Mouse (Mus musculus) forebrain, embryonic 16.5 days (tissue): ENCODE results near the gene Lrrc29. TPM values are rescaled to one million over a fixed set of nuclear protein-coding genes. Genes with fewer than 3 reads are reported as not detected.

Experiments used
- ATAC-seq: fragments of 200-750 bp; cut with Nextera tagmentation; 2 replicates; pipeline ENCODE4 v1.8.0; 2017; ENCODE audit warnings: mild to moderate bottlenecking, moderate library complexity
- H3K27ac ChIP-seq: fragments of 300-500 bp; sonication (generic); 2 replicates; pipeline ENCODE4 v1.5.1; 2014; ENCODE audit warnings: low read length, control low read depth
- H3K27me3 ChIP-seq: fragments of 300-500 bp; sonication (generic); replicated peaks from 2 replicates; pipeline ENCODE4 v1.6.1; 2014; ENCODE audit warnings: low read length; ENCODE audit not compliant: control insufficient read depth, insufficient read depth
- H3K36me3 ChIP-seq: fragments of 300-500 bp; sonication (generic); 2 replicates; pipeline ENCODE4 v1.6.1; 2014; ENCODE audit not compliant: control insufficient read depth, insufficient read depth
- H3K4me1 ChIP-seq: fragments of 300-500 bp; sonication (generic); replicated peaks from 2 replicates; pipeline ENCODE4 v1.6.1; 2014; ENCODE audit warnings: low read length; ENCODE audit not compliant: control insufficient read depth, insufficient read depth
- H3K4me2 ChIP-seq: fragments of 300-500 bp; sonication (generic); 2 replicates; pipeline ENCODE4 v1.6.1; 2014; ENCODE audit warnings: mild to moderate bottlenecking, low read length, control low read depth
- H3K4me3 ChIP-seq: fragments of 300-500 bp; sonication (generic); replicated peaks from 2 replicates; pipeline ENCODE4 v1.5.1; 2014; ENCODE audit warnings: mild to moderate bottlenecking, low read length, control low read depth
- H3K9ac ChIP-seq: fragments of 300-500 bp; sonication (generic); replicated peaks from 2 replicates; pipeline ENCODE4 v1.6.1; 2014; ENCODE audit warnings: low read depth, low read length, control low read depth
- H3K9me3 ChIP-seq: fragments of 300-500 bp; sonication (generic); 2 replicates; pipeline ENCODE4 v1.6.1; 2016; ENCODE audit warnings: low read length; ENCODE audit not compliant: control insufficient read depth
- WGBS: fragments of 180-500 bp; shearing (Covaris S2); extraction: QIAGEN DNeasy Blood & Tissue Kit; methylation state at CpG from one replicate; pipeline ENCODE4 v1.1.7; 2014; 5-methylcytosine and 5-hydroxymethylcytosine counted together
- polyA plus RNA-seq: library from polyadenylated mRNA; unstranded; fragments of >200 nt; fragmentation: Nextera tagmentation; extraction: Ambion mirVana; gene quantifications from 2 replicates; pipeline ENCODE4 v1.2.1, GENCODE M21; 2015

Gene Lrrc29
- polyA plus RNA-seq, 1 experiment from 2014 or later: 0.99 TPM

DNA sequence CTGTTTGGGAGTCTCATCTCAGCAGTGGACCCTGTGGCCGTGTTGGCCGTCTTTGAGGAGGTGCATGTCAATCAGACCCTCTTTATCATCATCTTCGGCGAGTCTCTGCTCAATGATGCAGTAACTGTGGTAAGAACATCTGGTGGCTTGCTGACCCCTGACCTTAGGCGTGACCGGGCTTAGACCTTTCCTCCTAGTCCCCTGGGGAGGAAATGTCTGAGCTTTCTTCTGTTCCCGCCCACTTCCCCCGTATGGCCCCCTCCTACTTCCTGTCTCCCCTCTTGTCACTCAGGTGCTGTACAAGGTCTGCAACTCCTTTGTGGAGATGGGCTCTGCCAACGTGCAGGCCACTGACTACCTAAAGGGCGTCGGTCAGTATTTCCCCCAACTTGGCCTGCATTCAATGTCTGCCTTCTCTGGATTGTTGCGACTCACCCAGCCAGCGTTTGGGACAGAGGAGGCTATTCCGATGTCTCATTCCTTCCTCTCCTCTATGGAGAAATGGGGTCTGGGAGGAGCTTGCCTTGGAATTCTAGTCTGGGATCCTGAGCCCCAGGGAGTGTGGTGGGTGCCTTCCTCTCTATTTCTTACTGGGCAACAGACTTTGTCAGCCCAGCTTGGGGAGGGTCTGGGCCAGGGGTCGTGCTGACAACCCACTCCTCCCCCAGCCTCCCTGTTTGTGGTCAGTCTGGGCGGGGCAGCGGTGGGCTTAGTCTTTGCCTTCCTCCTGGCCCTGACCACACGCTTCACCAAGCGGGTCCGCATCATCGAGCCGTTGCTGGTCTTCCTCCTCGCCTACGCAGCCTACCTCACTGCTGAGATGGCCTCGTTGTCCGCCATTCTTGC is 29.3 kb upstream of the Lrrc29 start:
- no peak overlapping the region for H3K9ac ChIP-seq
- H3K27ac ChIP-seq: no peak overlapping the region
- H3K4me3 ChIP-seq: no peak overlapping the region
- 78% methylated on average over 26 of the region's 26 CpGs for WGBS
- H3K36me3 ChIP-seq: peaks cover 4% of the 10 kb centered on the region; the same call in 1 of the 2 replicates
- H3K27me3 ChIP-seq: no peaks in the 10 kb centered on the region
- H3K4me2 ChIP-seq: no peak overlapping the region
- peaks cover 5% of the 10 kb centered on the region for H3K4me1 ChIP-seq
- no peak for ATAC-seq
- H3K9me3 ChIP-seq: no peaks in the 10 kb centered on the region

DNA sequence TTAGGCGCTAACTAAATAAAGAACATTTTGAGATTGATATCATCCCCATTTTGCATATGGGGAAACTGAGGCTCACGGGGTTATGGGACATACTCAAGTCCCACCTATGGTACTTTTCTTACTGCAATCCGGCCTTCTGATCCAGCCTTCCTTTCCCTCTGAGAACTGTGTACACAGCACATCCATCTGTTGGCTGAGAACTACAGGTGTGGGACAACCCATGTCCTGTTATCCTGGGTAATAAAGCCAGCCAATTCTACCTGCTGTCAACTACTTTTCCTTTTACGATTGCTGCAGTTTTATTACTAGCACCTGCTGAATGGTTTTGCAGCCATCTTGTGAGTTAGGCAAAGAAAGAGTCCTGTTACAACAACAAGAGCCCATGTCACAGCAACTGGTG is 28.5 kb upstream of the Lrrc29 start:
- no peaks in the 10 kb centered on the region for H3K27me3 ChIP-seq
- H3K4me1 ChIP-seq: peaks cover 14% of the 10 kb centered on the region
- 92% methylated on average over 4 of the region's 4 CpGs for WGBS
- no peak for ATAC-seq
- H3K9ac ChIP-seq: no peak overlapping the region
- no peaks in the 10 kb centered on the region for H3K9me3 ChIP-seq
- H3K4me2 ChIP-seq: no peak overlapping the region
- no peak overlapping the region for H3K27ac ChIP-seq
- peaks cover 4% of the 10 kb centered on the region; the same call in 1 of the 2 replicates for H3K36me3 ChIP-seq
- H3K4me3 ChIP-seq: no peak overlapping the region

DNA sequence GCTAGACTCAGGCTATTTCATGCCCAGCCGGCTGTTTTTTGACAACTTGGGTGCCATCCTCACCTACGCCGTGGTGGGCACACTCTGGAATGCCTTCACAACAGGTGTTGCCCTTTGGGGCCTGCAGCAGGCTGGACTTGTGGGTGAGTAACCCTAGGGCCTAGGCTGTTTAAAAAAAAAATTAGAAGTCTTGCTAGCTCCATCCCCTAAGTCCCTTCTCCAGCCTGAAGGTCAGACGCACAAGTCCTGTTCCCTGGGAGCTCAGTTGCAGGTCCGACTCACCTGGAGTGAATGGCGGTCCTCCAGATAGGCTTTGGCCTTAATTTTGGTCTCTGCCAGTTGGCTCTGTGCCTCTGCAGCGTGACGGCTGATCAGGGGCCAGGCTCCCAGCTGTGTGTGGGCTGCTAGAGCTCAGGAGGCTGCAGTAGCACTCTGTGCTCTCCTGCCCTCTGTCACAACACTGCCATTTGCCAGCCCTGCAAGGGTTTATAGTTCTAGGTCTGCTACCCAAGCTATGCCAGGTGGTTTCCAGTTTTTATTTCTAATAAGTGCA is 27.6 kb upstream of the Lrrc29 start:
- Histone ChIP-seq H3K9ac (no peak overlapping the region), H3K36me3 (peaks cover 4% of the 10 kb centered on the region; the same call in 1 of the 2 replicates), H3K4me3 (no peak overlapping the region), H3K4me1 (peaks cover 15% of the 10 kb centered on the region), H3K27me3 (no peaks in the 10 kb centered on the region), H3K4me2 (no peak overlapping the region), H3K27ac (no peak overlapping the region), H3K9me3 (no peaks in the 10 kb centered on the region)
- ATAC-seq: no peak
- WGBS: 75% methylated on average over 8 of the region's 8 CpGs

DNA sequence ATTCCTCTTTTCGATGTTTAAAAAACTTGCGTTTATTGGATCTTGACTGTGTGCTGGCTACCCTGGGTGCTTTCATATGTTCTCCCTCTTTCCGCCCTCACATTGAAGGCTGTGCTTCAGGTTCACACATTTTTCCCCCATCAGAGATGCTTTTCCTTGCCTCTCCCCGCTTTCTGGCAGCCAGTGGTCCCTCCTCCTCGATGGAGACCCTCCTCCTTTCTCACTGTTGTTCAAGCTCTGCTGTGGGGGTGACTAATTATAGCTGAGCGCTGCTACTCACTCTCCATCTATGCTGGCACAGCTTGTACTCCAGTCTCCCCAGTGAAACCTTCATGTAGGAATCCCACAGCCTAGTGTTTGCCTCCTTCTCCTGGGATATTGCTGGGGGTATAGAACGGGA is 24.1 kb upstream of the Lrrc29 start:
- no peak overlapping the region for H3K27ac ChIP-seq
- 29% methylated on average over 7 of the region's 7 CpGs for WGBS
- H3K4me3 ChIP-seq: peak overlapping the region; percentile 75
- no peaks in the 10 kb centered on the region for H3K36me3 ChIP-seq
- H3K27me3 ChIP-seq: no peaks in the 10 kb centered on the region
- H3K4me1 ChIP-seq: peaks cover 32% of the 10 kb centered on the region
- H3K4me2 ChIP-seq: peak overlapping the region; percentile 94
- ATAC-seq: no peak
- H3K9me3 ChIP-seq: no peaks in the 10 kb centered on the region
- no peak overlapping the region; the same call in 1 of the 2 replicates for H3K9ac ChIP-seq

DNA sequence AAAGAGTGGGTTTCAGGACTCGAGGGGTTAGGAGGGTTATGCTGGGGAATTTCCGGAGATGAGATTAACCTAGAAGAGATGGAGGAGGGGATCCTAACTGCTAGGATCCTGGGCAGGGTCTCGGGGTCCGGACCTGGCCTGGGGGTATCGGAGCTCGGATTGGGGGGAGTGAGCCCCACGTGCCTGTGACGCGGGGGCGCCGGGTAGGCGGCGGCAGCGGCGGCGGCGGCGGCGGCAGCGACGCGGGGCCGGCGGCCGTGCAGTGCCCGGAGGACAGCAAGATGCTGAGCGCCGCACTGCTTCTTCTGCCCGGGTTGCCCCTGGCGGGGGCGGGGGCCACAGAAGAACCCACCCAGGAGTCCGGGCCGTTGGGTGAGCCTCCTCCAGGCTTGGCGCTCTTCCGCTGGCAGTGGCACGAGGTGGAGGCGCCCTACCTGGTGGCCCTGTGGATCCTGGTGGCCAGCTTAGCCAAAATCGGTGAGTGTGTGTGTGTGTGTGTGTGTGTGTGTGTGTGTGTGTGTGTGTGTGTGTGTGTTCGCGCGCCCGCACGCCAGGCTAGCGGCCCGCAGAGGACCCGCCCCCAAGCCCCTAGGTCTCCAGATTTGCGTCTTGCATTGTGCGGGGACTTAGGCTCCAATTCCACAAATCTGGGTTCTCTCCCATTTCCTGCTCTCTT is 23.2 kb upstream of the Lrrc29 start:
- no peaks in the 10 kb centered on the region for H3K27me3 ChIP-seq
- peak overlapping the region; percentile 94 for H3K4me2 ChIP-seq
- H3K9ac ChIP-seq: peak overlapping the region; percentile 81
- H3K27ac ChIP-seq: peak overlapping the region; percentile 68
- H3K4me1 ChIP-seq: peaks cover 32% of the 10 kb centered on the region
- 0% methylated on average over 45 of the region's 48 CpGs for WGBS
- H3K4me3 ChIP-seq: peak overlapping the region; percentile 75
- H3K9me3 ChIP-seq: no peaks in the 10 kb centered on the region
- peak; percentile 26 for ATAC-seq
- H3K36me3 ChIP-seq: no peaks in the 10 kb centered on the region

DNA sequence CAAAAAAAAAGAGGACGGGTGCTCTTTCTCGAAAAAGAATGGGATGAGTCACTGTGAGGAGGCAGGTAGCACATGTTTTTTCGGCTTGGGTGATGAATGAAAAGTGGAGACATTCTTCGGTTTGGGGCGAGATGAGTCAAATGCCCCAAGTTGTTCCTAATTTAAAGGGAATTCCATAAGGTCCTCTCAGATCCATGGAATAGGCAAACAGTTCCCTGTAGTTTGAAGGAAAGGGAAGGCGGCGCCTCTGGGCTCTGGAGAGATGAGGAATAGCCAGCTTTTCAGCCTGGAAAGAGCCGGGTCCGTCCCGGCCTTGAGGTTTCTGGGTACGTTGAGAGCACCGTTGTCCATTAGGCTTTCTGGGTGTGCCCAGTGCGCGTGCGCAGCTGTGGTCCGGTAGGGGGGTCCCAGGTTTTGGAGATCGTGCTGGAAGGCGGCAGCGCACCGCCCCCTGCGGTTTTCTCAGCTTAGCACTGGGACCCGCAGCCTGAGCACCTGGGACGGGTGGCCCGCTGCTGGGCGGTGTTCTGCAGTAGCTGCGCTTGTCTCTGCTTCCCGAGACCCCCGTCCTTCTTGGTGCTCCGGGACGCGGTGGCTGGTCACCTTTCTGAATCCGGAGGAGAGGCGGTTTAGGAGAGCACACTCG is 22.5 kb upstream of the Lrrc29 start, which contains the start of gene Slc9a5:
TSS of gene Slc9a5 (plus strand) at position 394 of the 646 bp plus-strand sequence.
- H3K9me3 ChIP-seq: no peaks in the 10 kb centered on the region
- H3K4me1 ChIP-seq: peaks cover 32% of the 10 kb centered on the region
- H3K4me3 ChIP-seq: peak within 1 kb of the TSS; percentile 75
- peak; percentile 27 for ATAC-seq
- peak within 1 kb of the TSS; percentile 68 for H3K27ac ChIP-seq
- H3K9ac ChIP-seq: peak within 1 kb of the TSS; percentile 81
- under 1% methylated on average over 34 of the region's 34 CpGs for WGBS
- H3K36me3 ChIP-seq: no peaks in the 10 kb centered on the region
- peak within 1 kb of the TSS; percentile 94 for H3K4me2 ChIP-seq
- no peaks in the 10 kb centered on the region for H3K27me3 ChIP-seq

DNA sequence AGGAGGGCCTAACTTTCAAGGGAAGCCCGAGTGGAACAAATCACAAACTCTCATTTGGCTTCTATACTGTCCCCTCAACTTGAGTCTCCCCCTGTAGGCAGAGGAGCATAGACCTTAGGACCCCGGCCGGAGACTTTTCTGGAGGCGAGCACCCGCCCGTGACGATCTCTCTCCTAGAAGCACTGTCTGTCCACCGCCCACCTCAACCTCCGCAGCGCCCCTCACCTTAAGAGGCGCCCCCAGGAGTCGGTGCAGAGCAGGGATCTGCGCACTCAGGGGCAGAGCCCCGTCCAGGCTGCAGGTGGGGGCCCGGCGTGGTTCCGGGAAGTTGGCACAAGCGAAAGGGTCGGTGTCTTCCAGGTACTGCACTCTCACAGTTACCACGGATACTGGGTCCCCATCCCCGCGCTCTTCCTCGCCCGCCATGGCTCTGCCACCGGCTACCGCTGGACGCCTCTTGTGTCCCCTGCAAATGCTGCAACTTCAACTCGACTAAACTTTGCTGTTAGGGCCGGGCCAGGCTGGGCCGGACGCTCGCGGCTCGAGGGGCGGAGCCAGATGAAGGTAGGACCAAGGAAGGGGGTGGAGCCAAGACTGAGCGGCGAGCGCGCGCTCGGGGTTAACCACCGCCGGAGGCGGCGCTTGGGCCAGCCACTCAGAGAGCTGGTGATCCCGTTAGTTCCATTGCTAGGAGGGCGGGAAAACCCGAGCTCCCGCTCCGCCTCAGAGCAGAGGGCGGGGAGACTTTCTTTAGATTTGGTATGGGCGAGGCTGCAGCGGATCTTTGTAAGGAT is 21.5 kb upstream of the Lrrc29 start, which contains the start of gene Fhod1:
TSS of gene Fhod1 (minus strand) at position 526 of the 794 bp plus-strand sequence.
- whole genome bisulfite sequencing: under 1% methylated on average over 51 of the region's 53 CpGs

DNA sequence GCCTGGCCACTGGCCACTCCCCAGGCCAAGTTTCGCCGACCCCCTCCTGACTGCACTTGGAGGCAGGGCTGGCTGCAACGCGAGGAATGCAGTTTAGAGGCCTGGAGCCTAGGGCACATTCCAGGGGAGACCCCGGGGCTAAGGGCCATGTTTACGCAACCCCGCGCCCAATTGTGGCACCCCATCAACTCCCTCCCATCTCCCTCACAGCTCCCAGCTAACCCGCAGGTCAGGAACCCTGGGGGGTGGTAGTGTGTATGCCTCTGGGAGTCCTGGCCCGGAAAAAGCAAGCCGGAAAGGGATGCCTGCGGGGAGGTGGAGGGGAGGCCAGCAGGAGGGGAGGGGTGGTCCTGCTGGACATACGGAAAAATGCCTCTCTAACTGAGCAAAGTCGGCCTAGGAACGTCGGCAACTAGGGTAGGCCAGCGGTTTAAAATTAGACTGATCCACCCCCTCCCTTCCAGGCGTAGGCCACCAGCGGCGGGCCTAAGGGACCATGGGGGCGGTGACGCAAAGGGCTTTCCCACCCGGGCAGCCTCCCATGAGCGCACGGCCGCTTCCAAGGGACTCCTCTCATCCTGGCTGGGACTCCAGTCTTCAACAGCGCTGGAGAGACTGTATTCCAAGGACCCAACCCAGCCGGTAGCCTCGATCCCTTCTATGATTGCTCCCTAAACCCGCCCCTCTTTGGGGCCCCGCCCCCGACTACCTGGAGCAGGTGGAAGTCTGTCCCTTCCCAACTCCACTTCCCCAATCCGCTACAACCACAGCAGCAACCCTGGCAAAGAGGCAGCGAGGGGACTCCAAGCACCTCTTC is 20.7 kb upstream of the Lrrc29 start:
- Histone ChIP-seq H3K9me3 (no peaks in the 10 kb centered on the region), H3K4me1 (peaks cover 32% of the 10 kb centered on the region), H3K27me3 (no peaks in the 10 kb centered on the region), H3K9ac (peak overlapping the region; percentile 81), H3K27ac (no peak overlapping the region), H3K4me3 (peak overlapping the region; percentile 75), H3K36me3 (no peaks in the 10 kb centered on the region), H3K4me2 (peak overlapping the region; percentile 94)
- WGBS: 4% methylated on average over 32 of the region's 34 CpGs
- ATAC-seq: peak; percentile 1; the same call in 1 of the 2 replicates

More for the DNA sequence above, 21.5 kb upstream of the Lrrc29 start, which contains the start of gene Fhod1:
- Histone ChIP-seq H3K4me1 (peaks cover 32% of the 10 kb centered on the region), H3K4me3 (peak within 1 kb of the TSS; percentile 75), H3K9ac (peak within 1 kb of the TSS; percentile 81), H3K9me3 (no peaks in the 10 kb centered on the region), H3K27ac (peak within 1 kb of the TSS; percentile 68), H3K27me3 (no peaks in the 10 kb centered on the region), H3K4me2 (peak within 1 kb of the TSS; percentile 94), H3K36me3 (no peaks in the 10 kb centered on the region)
- peak; percentile 89 for ATAC-seq
